Mouse (Mus musculus): ENCODE results near the gene Heatr5b.

DNA sequence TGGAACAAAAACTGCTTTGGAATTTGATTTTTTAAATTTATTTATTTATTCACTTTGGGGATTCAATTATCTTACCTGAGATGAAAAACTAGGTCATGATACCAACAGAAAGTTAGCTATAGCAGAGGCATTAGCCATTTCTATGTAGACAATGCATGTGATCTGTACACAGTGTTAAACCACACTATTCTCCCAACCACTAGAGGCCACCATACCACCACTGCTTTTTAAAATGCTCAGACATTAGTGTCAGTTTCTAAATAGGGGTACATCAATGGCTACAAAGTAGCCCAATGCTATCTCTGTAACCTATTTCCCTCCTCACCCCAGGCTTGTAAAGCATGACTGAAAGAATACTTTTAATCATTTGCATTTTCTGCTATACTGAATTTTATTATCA lies 26.1 kb downstream of the Heatr5b start:
- peak; percentile 66 for TF ChIP-seq CTCF (IDR thresholded peaks at IDR 0.05)
- no peak for TF ChIP-seq POLR2A (IDR thresholded peaks at IDR 0.05; ENCODE audit: insufficient read depth, low read depth, low read length)
